Mouse (Mus musculus) NIH3T3 (cell line): ENCODE results near the gene Cobll1.

Experiments used
- DNase-seq: peaks from one replicate; pipeline ENCODE4 v3.0.0-alpha.2; 2012; ENCODE audit warnings: low read depth

Cobll1 gene

DNA sequence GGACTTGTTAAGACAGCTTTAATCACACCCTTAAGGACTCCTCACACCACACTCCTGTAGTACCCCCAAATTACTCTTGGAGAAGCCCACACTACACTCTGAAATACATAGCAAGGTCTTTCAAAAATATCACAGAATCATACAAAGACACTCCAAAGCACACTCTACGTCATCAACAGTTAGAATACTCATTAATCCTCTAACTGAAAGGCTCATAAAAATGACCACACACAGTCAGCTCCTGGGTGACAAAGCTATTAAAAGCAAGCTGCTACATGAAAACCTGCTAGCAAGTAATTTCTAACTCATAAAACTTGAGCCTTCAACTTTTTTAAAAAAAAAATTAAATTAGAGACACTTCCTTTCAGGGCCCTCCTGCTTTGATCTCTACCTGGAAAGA is 91.8 kb downstream of the Cobll1 start:
- DNase-seq, result no peak

DNA sequence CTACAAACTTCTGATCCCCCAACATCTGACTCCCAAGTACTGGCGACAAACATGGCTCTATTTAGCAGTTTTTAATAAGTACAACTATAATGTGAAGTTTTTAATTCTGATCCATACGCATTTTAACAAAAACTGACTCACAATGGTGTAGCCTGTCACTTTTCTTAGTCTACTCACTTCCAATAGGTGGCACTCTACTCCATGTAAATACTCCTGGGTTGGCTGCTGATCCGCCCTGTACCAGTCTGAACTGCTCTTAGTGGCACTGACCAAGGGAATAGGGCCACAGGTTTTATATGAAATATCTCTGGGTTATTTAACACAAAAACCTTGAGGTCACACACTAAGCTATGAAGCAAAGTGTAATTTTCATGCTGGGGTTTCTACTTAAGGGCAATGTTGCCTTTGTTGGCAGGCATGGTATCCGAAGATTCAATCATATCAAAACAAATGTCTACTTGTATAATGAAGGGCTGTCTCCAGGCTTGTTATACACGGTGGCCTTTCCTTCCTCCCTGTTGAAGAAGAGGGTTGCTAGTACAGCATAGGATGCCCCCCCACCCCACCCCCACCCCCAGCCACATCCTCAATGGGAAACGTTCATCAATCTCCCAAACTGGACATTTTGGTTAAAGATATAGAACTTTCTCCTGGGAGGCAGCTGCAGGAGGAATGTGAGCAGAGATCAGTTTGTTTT is 93.6 kb downstream of the Cobll1 start:
- peak; percentile 72 for DNase-seq

DNA sequence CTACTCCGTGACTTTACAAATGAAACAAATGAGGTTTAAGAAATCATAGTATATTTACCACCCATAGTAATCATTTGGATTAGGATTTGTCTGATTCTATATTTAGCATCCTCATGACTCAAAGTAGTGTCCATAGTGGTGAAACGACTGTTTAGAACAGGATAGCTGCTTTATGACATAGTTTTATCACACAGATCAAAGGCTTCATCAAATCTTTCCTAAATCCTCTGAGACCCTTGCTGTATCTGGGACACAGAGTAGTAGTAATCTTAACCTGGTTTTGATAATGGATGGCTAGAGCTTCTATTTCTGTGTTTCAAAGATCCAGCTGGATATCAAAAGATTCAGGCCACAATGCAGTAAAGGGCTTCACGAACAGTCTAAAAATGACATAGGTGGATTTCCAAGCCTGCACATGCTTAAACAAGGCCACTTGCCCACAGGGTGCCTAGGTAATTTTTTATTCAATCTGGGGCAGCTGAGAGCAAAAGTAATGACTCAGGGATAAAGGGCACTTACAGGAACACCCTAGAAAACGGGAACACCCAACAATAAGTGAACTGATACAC is 98.0 kb downstream of the Cobll1 start:
- DNase-seq, result no peak

DNA sequence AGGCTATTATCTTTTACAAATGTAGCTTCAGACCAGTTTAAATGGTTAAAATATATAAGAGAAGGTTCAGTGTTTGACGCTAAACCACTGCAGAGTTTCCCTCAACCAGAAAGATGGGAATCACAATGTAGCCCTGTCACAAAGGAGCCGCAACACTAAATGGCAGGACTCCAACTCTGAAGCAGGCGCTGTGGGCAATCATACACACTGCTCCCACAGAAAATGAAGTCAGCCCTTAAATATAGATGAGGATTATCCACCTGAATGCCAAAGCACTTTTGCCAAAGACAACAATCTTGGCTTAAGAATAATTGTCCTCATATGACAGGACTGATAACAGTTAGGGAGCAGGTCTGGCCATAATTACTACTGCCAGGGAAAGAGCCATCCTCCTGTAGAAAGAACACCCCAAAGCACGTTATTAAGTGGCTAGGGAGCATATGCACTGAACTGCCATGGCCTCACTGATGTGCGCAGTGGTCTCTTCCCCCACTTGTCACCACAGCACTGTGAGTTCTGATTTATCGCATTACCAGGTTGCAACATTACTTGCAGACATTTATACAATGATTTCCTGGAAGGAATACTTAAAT is 98.8 kb downstream of the Cobll1 start:
- peak; percentile 34 for DNase-seq

DNA sequence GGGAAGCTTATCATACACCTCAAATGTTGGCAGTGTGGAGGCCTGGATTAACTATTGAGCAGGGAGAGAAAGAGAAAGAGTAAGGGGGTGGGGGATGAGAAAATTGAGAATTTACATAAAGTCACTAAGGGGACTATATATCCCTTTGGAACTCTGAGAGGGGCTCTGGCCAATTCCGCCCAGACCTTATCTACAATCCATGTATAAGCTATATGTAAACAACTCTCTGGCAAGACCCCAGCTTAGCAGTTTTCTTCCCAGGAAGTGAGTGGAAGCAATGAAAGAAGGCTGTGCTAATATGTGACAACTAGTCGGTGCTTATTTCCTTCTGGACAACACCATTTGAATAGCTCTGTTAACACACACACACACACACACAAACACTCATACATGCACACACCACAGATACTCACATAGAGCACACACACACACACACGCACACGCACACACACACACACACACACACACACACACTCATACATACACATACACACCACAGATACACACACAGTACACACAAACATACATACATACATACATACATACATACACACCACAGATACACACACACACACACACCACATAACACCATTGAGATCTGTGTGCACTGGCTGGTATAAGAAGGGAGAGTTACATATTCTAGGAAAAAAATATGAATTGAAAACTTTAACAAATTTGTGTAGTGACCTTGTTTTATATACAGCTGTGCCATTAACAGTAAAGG is 99.4 kb downstream of the Cobll1 start:
- no peak for DNase-seq

DNA sequence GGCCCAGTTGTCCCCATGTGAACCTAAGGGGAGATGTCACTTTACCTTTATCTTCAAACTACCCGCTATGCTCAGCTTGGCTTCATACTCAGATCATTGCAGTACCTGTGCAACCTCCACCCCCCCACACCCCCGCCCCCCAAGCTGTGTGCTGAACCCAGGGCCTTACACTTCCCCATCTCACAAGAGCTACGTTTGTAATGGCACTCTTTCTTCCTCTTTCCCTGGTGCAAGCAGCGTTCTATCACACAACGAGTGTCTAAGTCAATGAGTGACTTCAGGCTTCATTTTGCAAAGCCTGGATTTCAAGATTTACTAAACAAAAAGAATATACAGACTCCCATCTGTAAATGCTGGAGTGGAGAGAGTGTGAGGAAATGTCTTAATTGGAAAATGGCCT is 100.2 kb downstream of the Cobll1 start:
- DNase-seq, result no peak

DNA sequence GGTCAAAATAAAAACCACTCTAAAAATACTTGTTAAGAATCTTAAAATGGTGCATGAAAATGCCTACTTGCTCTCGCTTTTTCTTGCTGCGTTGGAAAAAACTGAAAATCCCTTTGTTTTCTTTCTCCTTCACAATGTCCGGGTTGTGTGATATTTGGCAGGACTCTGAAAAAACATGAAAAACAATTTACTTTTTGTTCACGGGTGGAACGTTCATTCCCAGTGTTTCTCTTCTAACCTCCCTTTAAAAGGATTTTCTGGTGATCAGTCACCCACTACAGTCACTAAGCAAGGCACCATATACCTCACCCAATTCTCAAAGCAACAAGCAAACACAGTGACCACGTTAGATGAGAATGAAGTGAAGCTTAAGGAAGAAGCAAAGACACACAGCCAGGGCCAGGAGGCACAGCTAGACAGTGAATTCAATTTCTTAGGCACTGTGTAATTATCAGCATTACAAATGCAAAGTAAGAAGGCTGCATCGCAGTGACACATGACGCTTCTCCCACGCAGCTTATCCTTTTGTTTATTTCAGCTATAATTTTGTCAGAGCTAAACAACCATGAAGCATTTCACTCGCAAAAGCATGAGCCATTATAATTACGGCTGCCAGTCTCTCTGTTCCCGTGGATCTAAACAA is 112.9 kb downstream of the Cobll1 start:
- DNase-seq, result no peak

DNA sequence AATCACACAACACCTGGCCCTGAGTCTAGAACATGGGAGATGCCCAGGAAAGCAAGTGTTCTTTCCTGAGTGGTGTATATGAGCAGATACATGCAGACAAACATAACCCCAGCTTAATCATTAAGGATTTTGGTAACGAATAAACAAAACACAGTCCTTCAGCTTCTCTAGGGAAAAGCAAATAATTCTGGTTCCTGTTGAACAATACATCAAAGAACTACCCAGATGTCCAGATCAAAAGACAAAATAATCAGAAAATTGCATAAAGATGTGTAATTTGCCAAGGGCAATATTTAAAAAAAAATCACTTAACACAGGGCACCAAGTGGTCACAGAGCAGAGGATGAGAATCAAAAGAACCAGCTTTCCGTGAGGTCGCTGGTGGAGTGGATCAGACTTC is 115.5 kb downstream of the Cobll1 start:
- no peak for DNase-seq

DNA sequence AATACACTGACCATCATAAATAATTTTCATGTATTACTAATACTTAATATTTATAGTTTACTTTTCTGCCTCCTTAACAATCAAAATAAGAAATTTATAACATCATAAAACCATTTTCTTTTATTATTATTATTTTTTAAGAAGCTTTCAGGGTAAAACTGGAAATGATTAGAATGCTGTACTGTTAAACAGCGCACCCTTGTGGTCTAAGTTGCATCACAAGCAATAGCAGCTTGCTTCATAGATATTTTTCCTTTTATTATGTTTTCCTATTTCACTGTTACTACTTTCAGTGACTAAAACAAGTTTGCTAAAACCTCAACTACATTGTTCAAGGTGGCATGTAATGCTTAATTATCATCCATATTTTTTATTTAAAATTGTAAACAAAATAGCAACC is 117.8 kb downstream of the Cobll1 start:
- peak; percentile 91 for DNase-seq

DNA sequence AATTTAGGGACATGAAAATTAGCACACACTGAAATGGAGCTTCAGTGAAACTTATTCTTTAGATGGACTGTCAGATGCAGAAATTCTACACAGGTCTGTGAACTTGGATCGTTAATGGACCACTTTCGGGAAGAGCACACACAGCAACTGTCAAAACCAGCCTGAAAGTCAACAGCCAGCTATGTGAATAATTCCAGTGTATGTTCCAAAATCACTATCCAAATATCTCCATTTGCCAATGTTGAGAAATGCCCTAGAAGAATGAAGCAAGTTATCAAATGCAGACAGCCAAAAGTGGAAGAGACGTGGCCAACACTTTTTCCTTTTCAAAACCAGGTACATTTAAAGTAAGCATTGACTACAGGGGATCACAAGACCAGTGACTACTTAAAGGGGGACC is 118.2 kb downstream of the Cobll1 start:
- DNase-seq, result peak; percentile 58

DNA sequence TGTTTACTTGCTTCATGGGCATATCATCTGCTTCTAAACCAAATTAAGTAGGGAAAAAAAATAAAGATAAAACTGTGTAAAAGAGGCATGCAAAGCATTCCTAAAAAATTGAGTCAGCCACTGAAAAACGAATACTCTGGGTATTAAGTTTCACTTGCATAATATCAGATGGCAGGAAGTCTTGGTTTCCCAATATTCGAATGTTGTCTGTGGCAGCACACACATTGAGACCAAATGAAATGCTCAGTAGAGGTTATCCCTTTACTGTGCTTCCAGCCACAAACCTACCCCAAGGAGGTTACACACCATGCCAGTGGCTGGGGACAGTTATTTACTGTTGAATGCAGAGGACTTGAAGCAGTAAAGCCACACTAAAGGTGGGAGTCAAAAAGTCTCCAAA is 119.1 kb downstream of the Cobll1 start:
- peak; percentile 73 for DNase-seq

DNA sequence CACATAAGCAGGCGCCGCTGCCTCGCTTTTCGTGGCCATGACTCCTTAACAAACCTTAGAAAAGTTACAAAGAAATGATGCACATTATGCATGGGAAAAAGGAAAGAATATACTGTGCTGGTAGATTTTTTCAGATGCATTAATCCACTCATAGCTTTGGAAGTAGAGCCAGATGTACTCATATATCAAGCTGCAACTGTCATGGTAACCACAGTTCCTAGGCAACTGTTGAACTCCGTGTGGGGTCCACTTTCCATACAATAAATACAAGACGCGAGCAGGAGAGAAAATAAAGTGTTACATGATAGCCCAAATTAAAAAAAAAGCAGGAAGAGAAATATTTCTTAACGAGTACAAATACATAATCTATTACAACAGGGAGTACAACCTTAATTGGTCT is 119.5 kb downstream of the Cobll1 start:
- peak; percentile 86 for DNase-seq

DNA sequence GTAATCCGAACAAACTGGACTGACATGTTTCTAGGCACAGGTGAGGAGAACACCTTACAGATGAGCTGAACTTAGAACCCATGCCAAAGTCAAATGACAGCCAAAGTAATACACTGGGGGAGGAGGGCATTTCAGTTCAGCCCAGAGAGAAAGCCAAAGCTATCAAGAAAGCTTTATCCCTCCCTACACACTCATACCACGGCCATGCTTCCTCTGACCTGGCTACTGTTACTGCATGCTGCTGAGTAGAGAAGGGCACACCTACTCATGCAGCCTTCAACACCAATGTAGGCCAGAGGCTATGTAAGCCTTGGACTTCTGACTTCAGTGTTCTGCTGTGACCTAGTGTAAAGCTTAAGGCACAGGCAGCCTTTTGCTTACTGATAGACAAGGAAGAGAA is 120.1 kb downstream of the Cobll1 start:
- peak; percentile 13 for DNase-seq

DNA sequence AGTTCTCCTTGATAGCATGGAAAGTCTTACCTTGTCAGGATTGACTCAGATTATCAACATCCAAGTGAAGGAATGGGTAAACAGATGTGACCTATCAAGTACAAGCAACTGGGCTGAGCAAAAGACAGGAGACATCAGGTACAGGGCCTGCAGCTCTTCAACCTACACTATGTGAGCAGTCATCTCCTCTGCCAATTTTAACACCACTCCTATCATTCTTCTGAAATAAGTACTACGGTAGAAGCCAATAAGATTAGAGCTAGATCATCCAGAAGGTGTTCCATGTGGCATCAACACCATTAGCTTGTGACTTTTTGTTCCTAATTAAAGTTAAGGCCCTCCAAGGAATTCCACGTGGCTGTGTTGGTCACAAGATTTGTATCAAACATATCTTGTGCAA is 121.3 kb downstream of the Cobll1 start:
- DNase-seq, result no peak

DNA sequence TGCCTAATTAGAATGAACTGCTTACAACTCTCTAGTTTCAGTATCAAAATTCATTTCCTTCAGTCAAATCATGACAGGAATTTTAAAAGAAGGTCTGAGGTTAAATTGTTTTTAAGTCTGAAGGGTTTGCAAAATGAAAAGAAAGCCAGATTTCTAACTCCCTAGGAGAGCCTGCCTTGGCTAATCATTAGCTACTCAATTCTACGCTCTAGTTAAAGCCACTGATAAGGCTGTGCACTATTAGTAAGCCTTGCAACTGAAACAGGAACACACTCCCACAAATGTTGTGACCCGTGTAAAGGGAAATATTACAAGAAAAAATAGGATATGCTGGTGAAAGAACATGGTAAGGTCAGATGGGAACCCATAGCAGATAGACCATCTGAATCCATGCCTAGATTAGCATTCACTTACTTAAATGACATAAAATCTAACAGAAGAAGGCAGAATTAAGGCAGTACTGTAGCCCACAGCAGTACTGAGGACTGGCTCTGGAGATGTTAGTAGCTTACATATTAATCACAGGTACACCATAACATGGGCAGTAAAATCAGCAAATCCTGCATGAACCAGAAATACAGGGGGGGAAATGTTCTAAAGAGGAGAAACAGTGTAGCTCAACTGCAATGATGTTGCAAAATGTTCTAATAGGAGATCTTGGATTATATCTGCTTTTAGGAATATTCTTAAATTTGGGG is 122.6 kb downstream of the Cobll1 start:
- no peak for DNase-seq

DNA sequence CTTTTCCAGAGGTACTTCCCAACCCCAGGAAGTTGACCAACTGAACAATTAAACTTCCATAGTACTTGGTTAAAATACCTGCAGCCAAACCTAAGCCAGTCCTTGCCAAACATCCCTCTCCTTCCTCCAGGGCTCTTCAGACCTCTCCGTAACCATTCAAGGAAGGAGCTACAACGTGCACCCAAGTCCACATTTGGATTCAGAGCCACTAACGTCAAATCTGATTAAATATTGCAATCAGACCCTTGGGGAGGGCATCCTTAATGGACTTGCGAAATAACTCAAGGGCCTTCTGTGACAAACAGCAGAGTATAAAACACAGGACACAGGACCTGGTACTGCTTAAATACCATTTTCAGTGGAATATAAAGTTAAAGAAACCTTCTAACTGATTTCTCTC is 126.0 kb downstream of the Cobll1 start:
- no peak for DNase-seq

DNA sequence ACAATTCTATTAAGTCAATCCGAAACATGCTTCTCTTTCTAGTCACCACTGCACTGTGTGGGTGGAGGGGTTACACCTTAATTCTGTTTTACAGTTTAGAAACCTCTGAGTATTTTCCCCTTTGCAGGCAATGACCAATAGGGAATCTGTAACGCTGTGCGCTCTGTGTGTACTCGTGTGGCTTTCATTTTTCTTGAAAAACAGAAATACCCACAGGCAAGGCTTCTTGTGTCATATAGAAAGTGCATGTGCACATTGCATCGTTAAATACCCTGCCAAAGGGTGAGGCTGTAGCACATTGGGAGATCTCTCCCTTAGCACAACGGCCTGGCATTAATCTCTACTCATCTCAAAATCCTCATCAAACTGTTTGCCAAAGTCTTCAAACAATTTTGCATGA is 134.6 kb downstream of the Cobll1 start:
- DNase-seq, result peak; percentile 6

DNA sequence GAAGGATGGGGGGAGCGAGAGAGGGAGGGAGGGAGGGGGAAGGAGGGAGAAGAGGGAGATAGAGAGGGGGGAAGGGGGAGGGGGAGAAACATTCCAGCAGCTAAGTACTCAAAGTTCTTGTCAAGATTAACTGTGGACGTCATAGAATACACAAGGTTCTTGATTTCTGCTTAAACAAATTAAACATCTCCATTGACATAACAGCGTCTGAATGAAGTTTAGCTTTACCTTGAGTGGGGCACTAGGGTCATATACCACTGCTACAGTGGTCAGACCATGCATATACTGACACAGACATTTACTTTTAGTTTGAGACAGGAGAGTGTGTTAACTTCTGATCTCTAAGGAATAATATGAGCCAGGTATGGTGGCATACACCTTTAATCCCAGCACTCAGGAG is 135.4 kb downstream of the Cobll1 start:
- DNase-seq, result no peak

DNA sequence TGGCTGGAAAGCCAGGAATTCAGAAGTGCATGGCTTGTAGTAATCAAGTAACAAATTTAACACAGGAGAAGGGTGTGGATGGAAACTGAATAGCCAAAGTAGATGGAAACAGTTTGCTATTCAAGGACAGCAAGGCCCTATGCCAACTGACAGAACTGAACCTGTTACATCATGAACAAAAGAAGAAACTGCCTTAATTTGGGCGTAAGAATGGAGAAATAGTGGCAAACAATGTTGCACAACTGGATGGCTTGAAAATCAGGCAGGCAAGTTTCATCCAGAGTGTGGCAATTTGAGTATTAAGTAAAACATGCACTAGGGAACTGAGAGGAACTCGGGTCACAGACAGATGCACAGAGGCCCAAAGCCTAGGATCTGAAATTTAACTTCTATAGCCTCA is 137.8 kb downstream of the Cobll1 start:
- peak; percentile 17 for DNase-seq

DNA sequence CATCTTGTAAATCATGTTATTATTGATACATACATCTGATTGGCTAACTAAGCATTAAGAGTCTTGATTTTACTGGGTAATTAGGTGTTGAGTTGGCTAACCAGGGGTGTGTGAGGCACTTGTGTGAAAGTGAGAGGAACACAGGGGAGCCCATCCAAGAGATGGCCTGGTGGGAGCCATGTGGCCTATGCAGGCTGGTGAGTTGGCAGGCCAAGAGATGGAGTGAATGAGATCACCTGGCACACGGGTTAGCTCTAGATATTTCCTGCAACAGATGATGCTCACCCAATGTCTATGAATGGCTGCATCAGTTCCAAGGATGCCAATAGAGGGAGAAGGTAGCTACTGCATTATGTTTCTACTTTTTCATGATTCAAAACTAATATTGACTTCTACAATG is 139.2 kb downstream of the Cobll1 start:
- DNase-seq, result no peak

DNA sequence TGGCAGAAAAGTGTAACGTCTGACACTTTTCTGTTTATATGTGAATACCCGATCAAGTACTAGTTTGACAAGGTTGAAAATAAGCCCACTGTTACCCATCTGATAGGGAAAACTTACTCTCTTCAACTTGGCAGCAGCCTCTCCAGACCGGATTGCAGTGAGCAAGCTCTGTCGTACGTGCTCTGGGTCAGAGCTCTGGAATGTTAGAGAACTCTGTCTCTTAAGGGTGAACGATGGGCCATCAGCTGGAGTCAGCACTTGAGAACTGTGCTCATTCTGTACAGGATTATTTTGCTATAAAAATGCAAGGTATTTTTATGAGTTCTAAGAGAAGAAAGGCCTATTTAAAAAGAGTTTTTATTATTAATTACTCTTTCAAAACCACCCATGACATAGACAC is 143.6 kb downstream of the Cobll1 start:
- peak; percentile 49 for DNase-seq

DNA sequence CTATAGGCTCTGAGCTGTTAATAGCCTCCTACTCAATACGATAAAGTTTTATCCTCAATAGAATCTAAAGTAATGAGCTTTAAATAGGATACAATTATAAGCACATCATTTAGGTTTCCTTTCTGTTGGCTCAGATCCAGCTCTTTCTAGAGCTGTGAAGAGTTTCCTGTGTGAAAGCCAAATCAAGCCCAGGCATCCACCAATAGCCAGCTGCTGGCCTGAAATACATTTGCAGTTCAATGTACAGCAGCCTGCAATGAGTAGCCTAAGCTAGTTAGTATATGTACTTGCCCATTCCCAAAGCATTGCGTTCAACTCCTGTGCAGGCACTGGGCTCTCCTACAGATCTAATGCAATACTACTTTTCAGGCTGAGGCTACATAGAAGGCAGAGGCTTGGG is 145.2 kb downstream of the Cobll1 start:
- DNase-seq, result peak; percentile 7
